Mouse (Mus musculus) right cerebral cortex, postnatal 14 days (tissue): ENCODE data around the gene Hspb1.

Experiments used
- DNase-seq: peaks from one replicate; pipeline ENCODE4 v3.0.0; 2022

Hspb1 gene

DNA sequence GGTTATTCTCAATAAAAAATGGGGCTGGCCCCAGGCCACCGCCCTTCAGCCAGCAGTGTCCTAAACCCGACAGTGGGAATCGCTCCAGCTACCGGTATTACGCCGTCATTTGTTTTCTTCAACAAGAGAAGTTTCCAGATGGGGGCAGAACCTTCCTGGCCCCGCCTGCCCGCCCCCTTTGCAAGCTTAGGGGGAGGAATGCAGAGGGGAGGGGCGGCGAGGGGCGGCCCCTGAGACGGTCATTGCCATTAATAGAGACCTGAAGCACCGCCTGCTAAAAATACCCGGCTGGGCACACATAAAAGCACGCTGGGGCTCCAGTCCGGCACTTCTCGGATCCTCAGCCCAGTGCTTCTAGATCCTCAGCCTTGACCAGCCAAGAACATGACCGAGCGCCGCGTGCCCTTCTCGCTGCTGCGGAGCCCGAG lies at the start of gene Hspb1:
Gene Hspb1 (plus strand): TSS at position 245 of the 428 bp plus-strand sequence.
- no peak for DNase-seq

GRCm38 (mm10) chr5:135841651-135842050 lies 46.1 kb upstream of the Hspb1 start:
- no peak for DNase-seq

DNA sequence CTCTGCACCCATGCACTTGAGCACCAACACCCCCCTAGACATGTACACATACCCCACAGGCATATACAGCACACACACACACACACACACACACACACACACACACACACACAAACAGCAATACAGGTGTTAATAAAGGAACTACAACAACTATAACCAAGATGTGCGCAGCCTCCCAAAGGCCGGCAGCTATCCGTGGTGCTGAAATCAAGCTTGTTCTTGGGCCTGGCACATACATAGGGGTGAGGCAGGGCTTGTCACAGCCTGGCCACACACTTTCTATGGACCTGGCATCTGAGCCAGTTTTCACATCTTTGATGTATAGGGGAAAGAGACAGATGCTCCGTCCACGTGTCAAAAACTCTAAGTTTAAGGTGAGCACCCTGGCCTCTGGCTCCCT lies 44.3 kb upstream of the Hspb1 start:
- no peak for DNase-seq

DNA sequence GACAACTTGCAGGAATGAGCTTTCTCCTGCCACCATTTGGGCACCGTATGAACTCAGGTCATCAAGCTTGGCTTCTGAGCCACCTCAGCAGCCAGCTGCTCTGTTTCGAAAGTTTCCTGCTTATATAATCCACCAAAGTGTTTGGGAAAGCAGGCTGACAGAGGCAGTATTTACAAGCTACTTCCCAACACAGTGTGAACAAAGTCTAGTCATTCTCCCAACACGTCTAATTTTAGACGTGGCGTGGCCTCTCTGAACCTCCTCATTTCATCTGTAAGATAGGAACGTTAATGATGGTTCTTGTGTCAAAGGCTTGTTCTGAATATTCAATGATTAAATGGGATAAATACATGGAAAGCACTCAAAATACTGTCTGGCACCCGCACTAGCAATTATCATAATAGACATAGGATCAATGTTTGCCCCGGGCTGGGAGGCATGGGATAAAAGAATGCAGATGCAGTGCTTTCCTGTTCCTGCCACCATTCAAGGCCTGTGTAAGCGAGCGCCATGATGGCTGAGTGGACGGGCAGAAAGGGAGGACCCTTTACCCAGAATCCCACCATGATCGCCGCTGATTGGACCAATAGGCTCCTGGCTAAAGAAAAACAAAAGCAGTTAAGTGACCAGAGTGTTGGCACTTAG lies 41.9 kb upstream of the Hspb1 start:
- no peak for DNase-seq

DNA sequence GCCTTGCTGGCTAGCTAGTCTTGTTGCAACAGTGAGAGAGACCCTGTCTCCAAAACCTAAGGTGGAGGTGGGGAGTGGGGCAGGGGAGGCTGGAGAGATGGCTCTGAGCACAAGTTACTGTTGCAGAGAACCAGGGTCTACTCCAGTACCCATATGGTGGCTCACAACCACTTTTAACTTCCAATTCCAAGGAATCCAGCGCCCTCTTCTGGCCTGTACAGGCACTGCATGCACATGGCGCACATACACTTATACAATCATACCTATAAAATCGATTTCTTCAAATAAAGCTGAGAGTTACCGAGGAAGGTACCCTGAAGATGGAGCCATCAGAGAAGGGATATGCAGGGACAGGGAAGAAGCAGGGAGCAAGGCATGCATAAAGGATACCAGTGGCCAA lies 40.3 kb upstream of the Hspb1 start:
- no peak for DNase-seq

- DNase-seq, result no peak
Observed at GRCm38 (mm10) chr5:135847881-135848280, 39.8 kb upstream of the Hspb1 start.

GRCm38 (mm10) chr5:135851024-135851423 lies 36.7 kb upstream of the Hspb1 start:
- DNase-seq, result peak; percentile 46

GRCm38 (mm10) chr5:135851481-135851880 lies 36.2 kb upstream of the Hspb1 start:
- DNase-seq, result no peak

DNA sequence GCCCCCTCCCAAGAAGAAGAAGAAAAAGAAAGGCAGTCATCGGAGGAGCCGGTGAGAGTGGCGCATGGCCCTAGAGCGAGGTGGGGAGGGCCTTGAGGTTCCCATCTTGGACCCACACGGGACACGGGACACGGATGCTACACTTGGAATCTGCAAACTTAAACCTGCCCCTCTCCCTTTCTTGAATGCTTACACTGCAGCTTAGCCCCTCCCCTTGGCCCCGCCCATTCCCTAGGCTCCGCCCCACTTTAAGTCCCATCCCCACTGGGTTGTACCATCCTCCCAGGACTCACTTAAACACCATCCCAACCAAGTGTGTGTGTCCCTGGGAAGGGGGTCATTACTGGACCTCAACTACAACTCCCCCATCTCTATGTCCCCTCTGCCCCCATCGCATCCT lies 35.3 kb upstream of the Hspb1 start:
- DNase-seq, result no peak

GRCm38 (mm10) chr5:135853731-135854130 lies 34.0 kb upstream of the Hspb1 start:
- DNase-seq, result no peak

GRCm38 (mm10) chr5:135855156-135855555 lies 32.6 kb upstream of the Hspb1 start:
- DNase-seq, result peak; percentile 89

DNA sequence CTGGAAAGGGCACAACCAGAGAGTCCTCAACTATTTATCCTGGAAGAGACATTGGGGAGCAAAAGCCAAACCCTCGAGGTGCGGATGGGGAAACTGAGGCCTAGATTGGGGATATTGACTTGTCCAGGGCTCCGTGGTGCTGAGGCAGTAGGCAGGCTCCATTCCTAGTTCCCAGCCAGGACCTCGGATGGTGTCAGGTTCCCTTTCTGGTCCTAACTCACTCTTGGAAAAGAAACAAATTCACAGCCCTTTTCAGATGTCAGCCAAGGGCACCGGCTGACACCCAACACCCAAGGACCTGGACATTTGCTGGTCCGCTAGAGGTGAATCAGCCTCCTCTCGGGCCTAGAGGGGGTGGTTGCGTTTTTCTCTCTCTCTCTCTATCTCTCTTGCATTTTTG lies 21.1 kb upstream of the Hspb1 start:
- no peak for DNase-seq

DNA sequence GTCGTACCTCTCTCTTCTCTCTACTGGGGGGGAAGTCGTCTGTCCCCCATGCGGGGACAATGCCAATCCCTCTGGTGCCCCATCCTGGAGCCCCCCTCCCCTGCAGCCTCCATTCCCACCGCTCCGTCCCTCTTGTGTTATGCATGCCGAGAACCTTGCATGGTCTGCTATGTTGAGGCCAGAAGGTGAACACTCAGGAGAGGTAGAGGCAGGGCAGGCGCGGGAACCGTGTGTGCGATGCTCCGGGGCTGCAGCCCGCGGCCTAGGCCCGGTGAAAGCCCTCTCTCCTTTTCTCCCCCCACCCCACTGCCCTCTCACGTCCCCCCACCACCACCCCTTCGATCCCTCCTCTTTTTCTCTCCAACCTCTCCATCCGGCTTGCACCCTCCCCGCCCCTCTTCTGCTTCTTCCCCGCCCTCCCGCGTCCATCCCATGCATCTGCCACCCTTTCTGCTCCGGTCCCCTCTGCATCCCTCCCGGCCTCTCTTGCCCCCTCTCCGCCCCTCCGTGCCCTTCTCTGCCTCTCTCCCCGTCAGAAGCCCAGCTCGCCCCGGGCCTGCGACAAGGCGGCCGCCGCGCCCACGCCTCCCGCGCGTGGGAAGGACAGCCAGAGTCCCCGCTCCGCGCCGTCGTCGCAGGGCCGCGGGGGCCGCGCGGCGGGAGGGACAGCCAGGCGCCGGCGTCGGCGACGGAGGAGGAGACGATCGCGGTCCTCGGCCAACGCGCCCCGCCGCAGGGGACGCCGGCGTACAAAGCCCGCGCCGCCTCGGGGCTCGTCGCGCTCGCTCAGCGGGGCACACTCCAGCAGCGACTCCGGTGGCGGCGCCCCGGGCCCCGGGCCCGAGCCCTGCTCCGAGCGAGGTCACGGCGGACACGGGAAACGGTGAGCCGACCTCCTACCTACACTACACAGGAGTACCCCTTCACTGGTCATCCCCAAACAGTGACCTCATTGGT lies 19.8 kb upstream of the Hspb1 start:
- peak; percentile 52 for DNase-seq

- DNase-seq, result no peak
Observed at GRCm38 (mm10) chr5:135868653-135869052, 19.1 kb upstream of the Hspb1 start.

GRCm38 (mm10) chr5:135869661-135870423 lies 17.9 kb upstream of the Hspb1 start:
- DNase-seq, result no peak

DNA sequence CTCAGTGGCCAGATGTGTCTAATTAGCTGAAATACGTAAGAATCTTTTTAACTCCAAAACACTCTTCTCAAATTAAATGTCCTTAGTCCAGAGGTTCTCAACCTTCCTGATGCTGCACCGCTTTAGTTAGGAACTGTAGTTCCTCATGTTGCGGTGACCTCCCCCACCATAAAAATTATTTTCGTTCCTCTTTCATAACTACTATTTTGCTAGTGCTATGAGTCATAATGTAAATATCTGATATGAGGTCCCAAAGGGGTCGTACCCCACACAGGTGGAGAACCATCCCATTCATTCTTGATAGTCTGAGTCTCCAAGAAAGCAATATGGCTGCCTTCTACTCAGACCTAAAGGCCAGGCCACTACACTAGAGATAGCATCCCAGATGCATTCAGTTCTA lies 17.2 kb upstream of the Hspb1 start:
- no peak for DNase-seq

DNA sequence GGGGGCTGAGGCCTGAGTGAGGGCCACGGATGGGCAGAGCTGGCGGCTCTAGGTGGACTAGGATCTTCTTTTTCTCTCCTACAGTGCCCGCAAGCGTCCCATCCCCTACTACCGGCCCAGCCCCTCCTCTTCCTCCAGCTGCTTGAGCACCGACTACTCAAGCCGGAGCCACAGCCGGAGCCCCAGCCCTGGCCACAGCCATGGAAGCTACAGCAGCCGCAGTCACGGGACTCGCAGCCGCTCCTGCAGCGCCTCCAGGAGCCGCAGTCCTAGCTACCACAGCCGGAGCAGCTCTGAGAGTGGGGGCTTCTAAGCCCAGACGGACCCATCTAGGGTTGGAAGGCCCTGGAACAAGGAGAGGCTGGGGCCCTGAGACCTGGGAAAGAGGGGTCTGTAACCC lies 14.7 kb upstream of the Hspb1 start:
- no peak for DNase-seq

DNA sequence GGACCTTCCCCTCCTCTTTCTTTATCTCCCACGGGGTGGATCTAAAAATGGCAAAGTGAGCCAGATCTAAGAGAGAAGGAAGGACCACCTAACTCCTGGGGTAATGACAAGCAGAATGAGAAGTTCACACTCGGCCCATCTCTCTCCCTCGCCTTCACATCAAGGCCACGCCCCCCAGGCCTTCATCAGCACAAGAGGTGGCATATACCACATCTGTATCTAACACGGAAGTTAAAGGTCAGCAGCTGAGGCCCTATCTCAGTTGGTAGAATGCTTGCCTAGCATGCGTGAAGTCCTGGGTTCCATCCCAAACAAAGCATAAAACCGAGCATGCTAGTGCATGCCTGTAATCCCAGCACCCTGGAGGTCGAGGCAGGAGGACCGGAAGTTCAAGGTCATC lies 14.0 kb upstream of the Hspb1 start:
- DNase-seq, result no peak

- DNase-seq, result peak; percentile 71
Observed at GRCm38 (mm10) chr5:135877180-135877579, 10.5 kb upstream of the Hspb1 start.

DNA sequence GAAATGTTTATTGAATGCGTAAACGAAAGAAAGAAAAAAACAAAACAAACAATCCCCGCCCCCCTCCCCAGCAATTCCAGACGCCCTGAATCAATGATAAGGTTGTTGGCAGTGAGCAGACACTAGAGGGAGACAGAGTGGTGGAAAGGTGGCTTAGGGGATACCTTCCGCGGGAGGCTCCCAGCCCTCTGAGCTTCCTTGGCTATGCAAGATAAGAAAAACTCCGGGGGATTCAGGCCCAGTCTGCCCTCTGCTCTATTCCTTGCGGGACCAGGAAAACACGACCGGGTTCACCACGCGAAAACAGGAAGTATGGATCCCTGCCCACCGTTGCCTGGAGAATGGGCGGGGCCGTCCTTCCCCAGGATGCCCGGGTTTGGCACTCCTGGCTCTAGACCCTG lies 9.9 kb upstream of the Hspb1 start:
- DNase-seq, result peak; percentile 51

- DNase-seq, result peak; percentile 30
Observed at GRCm38 (mm10) chr5:135879449-135880158, 8.1 kb upstream of the Hspb1 start.

DNA sequence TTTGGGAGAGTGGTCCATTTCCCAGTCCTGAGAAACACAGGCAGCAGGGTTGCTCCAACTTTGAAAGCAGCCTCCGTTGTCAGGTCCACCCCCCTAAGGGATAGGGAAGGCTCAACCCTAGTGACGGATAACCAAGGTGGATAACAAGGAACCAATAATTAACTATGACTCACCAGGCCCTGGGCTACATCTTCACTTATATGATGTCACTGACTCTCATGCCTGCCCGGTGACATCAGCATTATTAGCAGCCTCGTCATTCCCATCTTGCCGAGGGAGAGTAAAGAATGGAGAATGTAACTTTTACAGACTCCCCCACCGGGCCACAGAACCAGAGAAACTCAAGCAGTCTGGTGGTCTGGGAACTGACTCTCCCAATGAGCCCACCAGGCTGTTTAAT lies 3.1 kb upstream of the Hspb1 start:
- no peak for DNase-seq
